In genomic region chr8:84291688-84292087, GRCm38 (mm10) we compare ENCODE assay signal across 8 mouse cellular contexts. TPM values are rescaled to one million over a fixed set of nuclear protein-coding genes. Genes with fewer than 3 reads are reported as not detected.
A peak's percentile ranks its signal among the peaks of the same experiment; 100 is the strongest.
DNase-seq lines count a peak whose midpoint lies in the region; ATAC-seq and TF ChIP-seq lines count a peak whose summit lies in the region.

No protein-coding gene starts in this region.

- H3K36me3 ChIP-seq in forebrain, embryonic 10.5 days (replicated peaks): no peaks in the 10 kb centered on the region
- H3K36me3 ChIP-seq in forebrain, embryonic 13.5 days (ENCODE audit: poor library complexity, severe bottlenecking): no peaks in the 10 kb centered on the region
- H3K36me3 ChIP-seq in midbrain, embryonic 10.5 days: no peaks in the 10 kb centered on the region
- no peaks in the 10 kb centered on the region for H3K36me3 ChIP-seq in midbrain, embryonic 16.5 days (ENCODE audit: control insufficient read depth, insufficient read depth, low read length)

- peak; percentile 93 for TF ChIP-seq CTCF in left cerebral cortex, adult 2 months (IDR thresholded peaks at IDR 0.05)

- H3K27me3 ChIP-seq in forebrain, embryonic 10.5 days (ENCODE audit: poor library complexity, severe bottlenecking): 0 out of 2 replicates have a peak, but pooled peaks cover 4% of the 10 kb centered on the region
- no peaks in the 10 kb centered on the region for H3K27me3 ChIP-seq in forebrain, embryonic 13.5 days
- no peaks in the 10 kb centered on the region for H3K27me3 ChIP-seq in midbrain, embryonic 10.5 days (ENCODE audit: low read depth, poor library complexity, severe bottlenecking)
- H3K27me3 ChIP-seq in midbrain, embryonic 16.5 days (ENCODE audit: control insufficient read depth, insufficient read depth, low read depth, low read length): no peaks in the 10 kb centered on the region

- H3K4me3 ChIP-seq in forebrain, embryonic 10.5 days: no peak overlapping the region
- no peak overlapping the region for H3K4me3 ChIP-seq in forebrain, embryonic 13.5 days
- H3K4me3 ChIP-seq in midbrain, embryonic 10.5 days: no peak overlapping the region
- no peak overlapping the region for H3K4me3 ChIP-seq in midbrain, embryonic 16.5 days (ENCODE audit: low read depth, low read length)
- no peak overlapping the region for H3K4me3 ChIP-seq in left cerebral cortex, adult 2 months

- intact Hi-C loops in left cerebral cortex, adult 2 months (cut with DNase I): loop anchor here (1.0 to 5.0 kb wide), 2 partner anchors 66 to 281 kb away; no protein-coding TSS in a partner anchor

- no peak overlapping the region for H3K4me2 ChIP-seq in forebrain, embryonic 13.5 days
- no peak overlapping the region for H3K4me2 ChIP-seq in midbrain, embryonic 16.5 days (ENCODE audit: low read length)

- no peaks in the 10 kb centered on the region for H3K9me3 ChIP-seq in forebrain, embryonic 10.5 days
- no peaks in the 10 kb centered on the region for H3K9me3 ChIP-seq in forebrain, embryonic 13.5 days (replicated peaks)
- no peaks in the 10 kb centered on the region for H3K9me3 ChIP-seq in midbrain, embryonic 10.5 days (replicated peaks)
- H3K9me3 ChIP-seq in midbrain, embryonic 16.5 days (replicated peaks; ENCODE audit: control insufficient read depth, low read length, poor library complexity, severe bottlenecking): no peaks in the 10 kb centered on the region

- H3K27ac ChIP-seq in forebrain, embryonic 10.5 days: no peak overlapping the region
- H3K27ac ChIP-seq in forebrain, embryonic 13.5 days: no peak overlapping the region
- H3K27ac ChIP-seq in midbrain, embryonic 10.5 days (replicated peaks): no peak overlapping the region
- H3K27ac ChIP-seq in midbrain, embryonic 16.5 days (ENCODE audit: low read length): no peak overlapping the region
- no peak overlapping the region for H3K27ac ChIP-seq in left cerebral cortex, adult 2 months

- H3K4me1 ChIP-seq in forebrain, embryonic 10.5 days: no peaks in the 10 kb centered on the region
- H3K4me1 ChIP-seq in forebrain, embryonic 13.5 days: no peaks in the 10 kb centered on the region
- H3K4me1 ChIP-seq in midbrain, embryonic 10.5 days: no peaks in the 10 kb centered on the region
- H3K4me1 ChIP-seq in midbrain, embryonic 16.5 days (ENCODE audit: control insufficient read depth, insufficient read depth, low read length): no peaks in the 10 kb centered on the region

- 27% methylated on average over 8 of the region's 8 CpGs for WGBS in forebrain, embryonic 10.5 days
- 24% methylated on average over 8 of the region's 8 CpGs for WGBS in forebrain, embryonic 13.5 days
- WGBS in midbrain, embryonic 10.5 days: 27% methylated on average over 8 of the region's 8 CpGs
- WGBS in midbrain, embryonic 16.5 days: 28% methylated on average over 8 of the region's 8 CpGs

- no peak for ATAC-seq in forebrain, embryonic 13.5 days
- ATAC-seq in midbrain, embryonic 16.5 days: no peak

- H3K9ac ChIP-seq in forebrain, embryonic 13.5 days: no peak overlapping the region
- H3K9ac ChIP-seq in midbrain, embryonic 16.5 days (ENCODE audit: low read depth, low read length): no peak overlapping the region

- DNase-seq in forebrain, embryonic 10.5 days (ENCODE audit: extremely low spot score, low spot score): peak; percentile 36
- peak; percentile 43 for DNase-seq in midbrain, embryonic 10.5 days (ENCODE audit: low spot score)
- DNase-seq in adrenal gland, postnatal 10 days: peak; percentile 69
- DNase-seq in embryo, embryonic 10 days (ENCODE audit: low spot score): peak; percentile 54
- peak; percentile 53 to 58 for DNase-seq in left cerebral cortex, adult 2 months (ENCODE audit: extremely low spot score in 1 of 2, low spot score in 2 of 2)
- peak; percentile 53 for DNase-seq in retina, postnatal 7 days (ENCODE audit: low read depth, low spot score)

RNA-seq across cellular contexts. Expression of gene Ccdc130, which starts 21.5 kb away (rescaled TPM):
- polyA plus RNA-seq in forebrain, embryonic 10.5 days (2016; fragmentation: Nextera tagmentation; extraction: Ambion mirVana): 21.6 and 23.5 TPM in 2 replicates
- polyA plus RNA-seq in forebrain, embryonic 13.5 days (2015; fragmentation: Nextera tagmentation; extraction: Ambion mirVana): 26.8 and 28.9 TPM in 2 replicates
- polyA plus RNA-seq in midbrain, embryonic 10.5 days (2016; fragmentation: Nextera tagmentation; extraction: Ambion mirVana): 23.8 and 24.1 TPM in 2 replicates
- polyA plus RNA-seq in midbrain, embryonic 16.5 days (2015; fragmentation: Nextera tagmentation; extraction: Ambion mirVana): 23.0 and 25.4 TPM in 2 replicates
- 10 to 100 TPM; 14.2 to 16.5 TPM for total RNA-seq in adrenal gland, postnatal 10 days (2021)
- total RNA-seq in left cerebral cortex, adult 2 months (2021): 10 to 100 TPM; 27.7 to 35.5 TPM

RNA-seq across cellular contexts. Expression of gene Mri1, which starts 34.6 kb away (rescaled TPM):
- polyA plus RNA-seq in forebrain, embryonic 10.5 days (2016; fragmentation: Nextera tagmentation; extraction: Ambion mirVana): 65.2 and 71.3 TPM in 2 replicates
- polyA plus RNA-seq in forebrain, embryonic 13.5 days (2015; fragmentation: Nextera tagmentation; extraction: Ambion mirVana): 57.3 and 64.1 TPM in 2 replicates
- 65.5 and 72.0 TPM in 2 replicates for polyA plus RNA-seq in midbrain, embryonic 10.5 days (2016; fragmentation: Nextera tagmentation; extraction: Ambion mirVana)
- 41.1 and 43.4 TPM in 2 replicates for polyA plus RNA-seq in midbrain, embryonic 16.5 days (2015; fragmentation: Nextera tagmentation; extraction: Ambion mirVana)
- total RNA-seq in adrenal gland, postnatal 10 days (2021): 10 to 100 TPM; 28.0 to 34.4 TPM
- 10 to 100 TPM; 13.2 to 16.5 TPM for total RNA-seq in left cerebral cortex, adult 2 months (2021)

RNA-seq across cellular contexts. Expression of gene D8Ertd738e, which starts 42.2 kb away (rescaled TPM):
- 386 and 390 TPM in 2 replicates for polyA plus RNA-seq in forebrain, embryonic 10.5 days (2016; fragmentation: Nextera tagmentation; extraction: Ambion mirVana)
- 294 and 310 TPM in 2 replicates for polyA plus RNA-seq in forebrain, embryonic 13.5 days (2015; fragmentation: Nextera tagmentation; extraction: Ambion mirVana)
- polyA plus RNA-seq in midbrain, embryonic 10.5 days (2016; fragmentation: Nextera tagmentation; extraction: Ambion mirVana): 363 and 389 TPM in 2 replicates
- polyA plus RNA-seq in midbrain, embryonic 16.5 days (2015; fragmentation: Nextera tagmentation; extraction: Ambion mirVana): 229 and 244 TPM in 2 replicates
- total RNA-seq in adrenal gland, postnatal 10 days (2021): 100 to 1,000 TPM; 210 to 233 TPM
- 100 to 1,000 TPM; 124 to 140 TPM for total RNA-seq in left cerebral cortex, adult 2 months (2021)

RNA-seq across cellular contexts. Expression of gene Zswim4, which starts 54.8 kb away (rescaled TPM):
- polyA plus RNA-seq in forebrain, embryonic 10.5 days (2016; fragmentation: Nextera tagmentation; extraction: Ambion mirVana): 28.6 and 31.4 TPM in 2 replicates
- 43.1 and 44.0 TPM in 2 replicates for polyA plus RNA-seq in forebrain, embryonic 13.5 days (2015; fragmentation: Nextera tagmentation; extraction: Ambion mirVana)
- 30.4 and 39.5 TPM in 2 replicates for polyA plus RNA-seq in midbrain, embryonic 10.5 days (2016; fragmentation: Nextera tagmentation; extraction: Ambion mirVana)
- 22.4 and 26.4 TPM in 2 replicates for polyA plus RNA-seq in midbrain, embryonic 16.5 days (2015; fragmentation: Nextera tagmentation; extraction: Ambion mirVana)
- 10 to 100 TPM; 22.7 to 26.3 TPM for total RNA-seq in adrenal gland, postnatal 10 days (2021)
- 10 to 100 TPM; 15.1 to 17.8 TPM for total RNA-seq in left cerebral cortex, adult 2 months (2021)
